Comparison of ENCODE assay signal across 30 mouse cellular contexts in genomic region chr6:50640377-50640776, GRCm38 (mm10). TPM values are rescaled to one million over a fixed set of nuclear protein-coding genes. Genes with fewer than 3 reads are reported as not detected.
DNase-seq lines count a peak whose midpoint lies in the region; ATAC-seq and TF ChIP-seq lines count a peak whose summit lies in the region.
"Had no signal": no experiment of that assay in that cellular context is flagged by ENCODE, and none has a peak within 500 bp of the region (broad histone marks: within the 10 kb centered on the region; RNA-seq: fewer than 3 reads in every experiment).

No protein-coding gene starts in this region.

- no peaks in the 10 kb centered on the region for H3K27me3 ChIP-seq in heart, embryonic 11.5 days (ENCODE audit: control insufficient read depth, insufficient read depth, low read length)
- H3K27me3 ChIP-seq in lung, postnatal 0 days (replicated peaks; ENCODE audit: insufficient read depth, low read length) = no peaks in the 10 kb centered on the region
- no peaks in the 10 kb centered on the region for H3K27me3 ChIP-seq in E14TG2a.4 (ENCODE audit: insufficient read depth, low read length)
- H3K27me3 ChIP-seq: heart, embryonic 13.5 days; hindbrain, embryonic 12.5 days; kidney, embryonic 15.5 days; limb, embryonic 12.5 days; midbrain, embryonic 15.5 days; neural tube, embryonic 12.5 days had no signal

- 76% methylated on average over 4 of the region's 4 CpGs for WGBS in heart, embryonic 11.5 days (ENCODE audit: insufficient replicate concordance)
- 66% methylated on average over 4 of the region's 4 CpGs for WGBS in lung, postnatal 0 days

- no peak for TF ChIP-seq EP300 in lung, postnatal 0 days (IDR thresholded peaks at IDR 0.05)

- ATAC-seq in heart, embryonic 11.5 days (replicated peaks; ENCODE audit: insufficient number of reproducible peaks, low FRiP score, low TSS enrichment) = no peak
- ATAC-seq in lung, postnatal 0 days = no peak
- ATAC-seq: forebrain, embryonic 16.5 days; intestine, postnatal 0 days; liver, postnatal 0 days; midbrain, embryonic 15.5 days had no signal

- no peak overlapping the region for H3K27ac ChIP-seq in heart, embryonic 11.5 days (ENCODE audit: low read depth, low read length)
- no peak overlapping the region for H3K27ac ChIP-seq in lung, postnatal 0 days (ENCODE audit: low read length)
- H3K27ac ChIP-seq: forebrain, embryonic 10.5 days; heart, embryonic 13.5 days; hindbrain, embryonic 12.5 days; kidney, embryonic 15.5 days; limb, embryonic 12.5 days; macrophage; midbrain, embryonic 15.5 days; neural tube, embryonic 12.5 days; stomach, postnatal 0 days had no signal

- H3K9me3 ChIP-seq in heart, embryonic 11.5 days (replicated peaks; ENCODE audit: control insufficient read depth, low read length) = no peaks in the 10 kb centered on the region
- H3K9me3 ChIP-seq in lung, postnatal 0 days (ENCODE audit: low read length) = no peaks in the 10 kb centered on the region
- H3K9me3 ChIP-seq in E14TG2a.4 (ENCODE audit: low read length) = peaks cover 89% of the 10 kb centered on the region
- H3K9me3 ChIP-seq: forebrain, embryonic 10.5 days; heart, embryonic 13.5 days; hindbrain, embryonic 12.5 days; kidney, embryonic 15.5 days; limb, embryonic 12.5 days; midbrain, embryonic 15.5 days; neural tube, embryonic 12.5 days had no signal

- no peaks in the 10 kb centered on the region for H3K36me3 ChIP-seq in heart, embryonic 11.5 days (ENCODE audit: control insufficient read depth, insufficient read depth, low read length)
- H3K36me3 ChIP-seq in lung, postnatal 0 days (ENCODE audit: insufficient read depth, low read length) = no peaks in the 10 kb centered on the region
- no peaks in the 10 kb centered on the region for H3K36me3 ChIP-seq in E14TG2a.4 (ENCODE audit: insufficient read depth, low read length)
- H3K36me3 ChIP-seq: forebrain, embryonic 10.5 days; heart, embryonic 13.5 days; hindbrain, embryonic 12.5 days; kidney, embryonic 15.5 days; limb, embryonic 12.5 days; midbrain, embryonic 15.5 days; neural tube, embryonic 12.5 days had no signal

- TF ChIP-seq CTCF in lung, postnatal 0 days (IDR thresholded peaks at IDR 0.05) = no peak
- peak; percentile 29; the same call in 1 of the 2 replicates for TF ChIP-seq CTCF in E14TG2a.4 (conservative IDR thresholded peaks at IDR 0.05; ENCODE audit: low read length)

- H3K4me2 ChIP-seq in heart, embryonic 11.5 days = no peak overlapping the region
- no peak overlapping the region for H3K4me2 ChIP-seq in lung, postnatal 0 days (replicated peaks; ENCODE audit: low read depth, low read length)
- H3K4me2 ChIP-seq: heart, embryonic 13.5 days; hindbrain, embryonic 12.5 days; kidney, embryonic 15.5 days; limb, embryonic 12.5 days; liver, embryonic 11.5 days; midbrain, embryonic 15.5 days; neural tube, embryonic 12.5 days had no signal

- H3K4me3 ChIP-seq in heart, embryonic 11.5 days (ENCODE audit: low read depth, low read length) = no peak overlapping the region
- H3K4me3 ChIP-seq in lung, postnatal 0 days (ENCODE audit: low read depth, low read length) = no peak overlapping the region
- H3K4me3 ChIP-seq in E14TG2a.4 (replicated peaks; ENCODE audit: low read length) = no peak overlapping the region
- H3K4me3 ChIP-seq: forebrain, embryonic 10.5 days; heart, embryonic 13.5 days; hindbrain, embryonic 12.5 days; kidney, embryonic 15.5 days; limb, embryonic 12.5 days; midbrain, embryonic 15.5 days; neural tube, embryonic 12.5 days had no signal

- no peaks in the 10 kb centered on the region for H3K4me1 ChIP-seq in heart, embryonic 11.5 days (ENCODE audit: control insufficient read depth, insufficient read depth, low read length)
- no peaks in the 10 kb centered on the region for H3K4me1 ChIP-seq in lung, postnatal 0 days (ENCODE audit: insufficient read depth, low read depth, low read length)
- H3K4me1 ChIP-seq in E14TG2a.4 (replicated peaks; ENCODE audit: low read depth, low read length) = no peaks in the 10 kb centered on the region

- H3K9ac ChIP-seq in heart, embryonic 11.5 days (ENCODE audit: low read depth, low read length) = no peak overlapping the region
- no peak overlapping the region for H3K9ac ChIP-seq in lung, postnatal 0 days (replicated peaks; ENCODE audit: low read depth)
- H3K9ac ChIP-seq: heart, embryonic 13.5 days; hindbrain, embryonic 12.5 days; kidney, embryonic 15.5 days; limb, embryonic 12.5 days; liver, postnatal 0 days; midbrain, embryonic 15.5 days; neural tube, embryonic 12.5 days had no signal

- peak; percentile 45 to 77 for DNase-seq in cerebellum, postnatal 10 days
- no peak for DNase-seq in cerebellum, adult 9-11 months
- peak; percentile 14 for DNase-seq in heart, postnatal 4 days
- peak; percentile 38 for DNase-seq in lung, postnatal 36 days
- DNase-seq in lung, postnatal 0 days (ENCODE audit: low spot score) = no peak
- no peak for DNase-seq in urinary bladder, postnatal 10 days (ENCODE audit: low spot score)
- DNase-seq: cerebellum, adult 2 months; liver, postnatal 0 days; right cerebral cortex, postnatal 14 days had no signal

RNA-seq across cellular contexts. Expression of gene Npvf, which starts 13.9 kb away (rescaled TPM):
- total RNA-seq in heart, postnatal 4 days (2021) = under 1 TPM in 1 of 2 experiments, not detected in 1; 0.45 TPM
- polyA plus RNA-seq in heart, embryonic 11.5 days (2014; fragmentation: Nextera tagmentation; extraction: Ambion mirVana) = 0.20 TPM in 1 of 2 replicates, not detected in the other
- not detected in 2 replicates for polyA plus RNA-seq in lung, postnatal 0 days (2015; fragmentation: Nextera tagmentation; extraction: Ambion mirVana)
- total RNA-seq: gastrocnemius, postnatal 4 days; heart, postnatal 14 days; layer of hippocampus, postnatal 14 days; left cerebral cortex, postnatal 14 days had no signal
- polyA plus RNA-seq: C2C12; embryonic facial prominence, embryonic 11.5 days; forebrain, embryonic 10.5 days; forebrain, embryonic 16.5 days; heart, embryonic 13.5 days; hindbrain, embryonic 12.5 days; intestine, postnatal 0 days; large intestine, adult 2 months; limb, embryonic 12.5 days; liver, embryonic 11.5 days; liver, postnatal 0 days; neural tube, embryonic 12.5 days; stomach, postnatal 0 days had no signal

RNA-seq across cellular contexts. Expression of gene 4921507P07Rik, which starts 43.9 kb away (rescaled TPM):
- under 1 TPM; 0.36 to 0.55 TPM for total RNA-seq in heart, postnatal 4 days (2021)
- 0.30 and 0.50 TPM in 2 replicates for polyA plus RNA-seq in heart, embryonic 11.5 days (2014; fragmentation: Nextera tagmentation; extraction: Ambion mirVana)
- 0.38 and 0.63 TPM in 2 replicates for polyA plus RNA-seq in lung, postnatal 0 days (2015; fragmentation: Nextera tagmentation; extraction: Ambion mirVana)
- polyA plus RNA-seq: C2C12, macrophage had no signal

Comparison
In these comparisons a context has a peak if more than half of its experiments do, and no peak if none do; other contexts are left out.
1. DNase-seq: peak in cerebellum, postnatal 10 days (2 of 2), heart, postnatal 4 days (single experiment) and lung, postnatal 36 days (single experiment); none in cerebellum, adult 9-11 months (single experiment), lung, postnatal 0 days (single experiment) and urinary bladder, postnatal 10 days (single experiment).